Mouse (Mus musculus): ENCODE results near the gene Slc43a1. TPM values are rescaled to one million over a fixed set of nuclear protein-coding genes. Genes with fewer than 3 reads are reported as not detected.

Gene Slc43a1
- polyA plus RNA-seq, 2 experiments, result 18.5 to 25.8 TPM

- 25% methylated on average over 9 of the region's 9 CpGs for WGBS
- H3K9ac ChIP-seq (ENCODE audit: low read depth, low read length, severe bottlenecking), result no peak overlapping the region
- peak overlapping the region; percentile 80; the same call in 1 of the 2 replicates for H3K4me2 ChIP-seq (replicated peaks; ENCODE audit: low read depth, low read length, severe bottlenecking)
- no peak for DNase-seq (ENCODE audit: low spot score)
- no peaks in the 10 kb centered on the region for H3K9me3 ChIP-seq (ENCODE audit: control insufficient read depth, low read length)
- no peak overlapping the region for H3K27ac ChIP-seq (replicated peaks; ENCODE audit: low read depth, low read length)
- ATAC-seq (ENCODE audit: low FRiP score, low read depth), result no peak
- no peak overlapping the region for H3K4me3 ChIP-seq (replicated peaks; ENCODE audit: low read length)
- H3K4me1 ChIP-seq (ENCODE audit: control insufficient read depth, insufficient read depth, low read length), result peaks cover 20% of the 10 kb centered on the region
- H3K27me3 ChIP-seq (ENCODE audit: control insufficient read depth, insufficient read depth, low read length), result no peaks in the 10 kb centered on the region
- H3K36me3 ChIP-seq (ENCODE audit: control insufficient read depth, insufficient read depth, low read length), result no peaks in the 10 kb centered on the region
- no peak for TF ChIP-seq POLR2A (IDR thresholded peaks at IDR 0.05; ENCODE audit: borderline replicate concordance, extremely low read depth, insufficient read depth, insufficient read length)
These were observed 645 bp upstream of the Slc43a1 start for GRCm38 (mm10) chr2:84837817-84838592.

- Histone ChIP-seq H3K9ac (ENCODE audit: low read depth, low read length, severe bottlenecking) (peak overlapping the region; percentile 75), H3K36me3 (ENCODE audit: control insufficient read depth, insufficient read depth, low read length) (no peaks in the 10 kb centered on the region; the same call in 1 of the 2 replicates), H3K4me3 (replicated peaks; ENCODE audit: low read length) (peak overlapping the region; percentile 66), H3K9me3 (ENCODE audit: control insufficient read depth, low read length) (no peaks in the 10 kb centered on the region), H3K27me3 (ENCODE audit: control insufficient read depth, insufficient read depth, low read length) (no peaks in the 10 kb centered on the region), H3K4me2 (replicated peaks; ENCODE audit: low read depth, low read length, severe bottlenecking) (peak overlapping the region; percentile 80), H3K27ac (replicated peaks; ENCODE audit: low read depth, low read length) (peak overlapping the region; percentile 83), H3K4me1 (ENCODE audit: control insufficient read depth, insufficient read depth, low read length) (peaks cover 20% of the 10 kb centered on the region)
- no peak for TF ChIP-seq POLR2A (IDR thresholded peaks at IDR 0.05; ENCODE audit: borderline replicate concordance, extremely low read depth, insufficient read depth, insufficient read length)
- ATAC-seq (ENCODE audit: low FRiP score, low read depth) (peak; percentile 24; the same call in 1 of the 2 replicates), DNase-seq (ENCODE audit: low spot score) (peak; percentile 59)
- under 1% methylated on average over 47 of the region's 47 CpGs for WGBS
These were observed 637 bp downstream of the Slc43a1 start for GRCm38 (mm10) chr2:84838993-84839980.

DNA sequence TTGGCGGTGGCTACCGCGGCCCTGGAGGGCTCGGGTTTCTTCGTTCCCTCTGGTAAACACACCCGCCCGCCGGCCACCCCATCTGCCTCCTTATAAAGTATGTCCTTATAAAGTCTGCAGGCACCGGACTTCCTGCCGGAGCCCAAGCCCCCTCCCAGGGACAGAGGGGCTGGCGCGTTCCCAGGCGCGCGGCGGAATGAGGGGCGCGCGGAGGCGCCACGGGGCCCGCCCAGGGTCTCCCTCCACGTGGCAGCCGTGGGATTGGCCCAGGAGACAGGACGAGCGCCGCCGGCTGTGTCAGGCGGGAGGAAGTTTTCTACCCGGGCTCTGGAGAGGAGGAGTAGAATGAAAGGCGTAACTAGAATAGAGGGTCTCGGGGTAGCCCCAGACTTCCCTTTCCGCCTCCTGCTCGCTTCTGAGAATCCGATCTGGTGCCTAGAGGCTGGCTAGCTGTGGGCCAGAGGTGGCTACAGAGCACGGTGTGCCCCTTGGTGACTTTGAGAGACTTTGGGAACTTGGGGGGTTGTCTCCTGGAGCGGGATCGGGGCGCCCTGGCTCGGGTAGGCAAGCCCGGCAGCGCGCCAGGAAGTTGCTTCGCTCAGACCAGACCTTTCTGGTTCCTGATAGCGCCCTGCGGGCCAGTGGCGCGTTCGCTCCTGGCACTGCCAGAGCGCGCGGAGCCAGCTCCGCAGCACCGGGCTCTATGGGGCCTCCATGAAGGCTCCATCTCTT lies 1.5 kb downstream of the Slc43a1 start:
- peaks cover 4% of the 10 kb centered on the region for H3K36me3 ChIP-seq (ENCODE audit: control insufficient read depth, insufficient read depth, low read length)
- peak overlapping the region; percentile 66 for H3K4me3 ChIP-seq (replicated peaks; ENCODE audit: low read length)
- H3K27ac ChIP-seq (replicated peaks; ENCODE audit: low read depth, low read length), result peak overlapping the region; percentile 83
- no peaks in the 10 kb centered on the region for H3K27me3 ChIP-seq (ENCODE audit: control insufficient read depth, insufficient read depth, low read length)
- H3K4me2 ChIP-seq (replicated peaks; ENCODE audit: low read depth, low read length, severe bottlenecking), result peak overlapping the region; percentile 80
- DNase-seq (ENCODE audit: low spot score) (peak; percentile 81), ATAC-seq (ENCODE audit: low FRiP score, low read depth) (peak; percentile 89)
- no peaks in the 10 kb centered on the region for H3K9me3 ChIP-seq (ENCODE audit: control insufficient read depth, low read length)
- peak overlapping the region; percentile 75 for H3K9ac ChIP-seq (ENCODE audit: low read depth, low read length, severe bottlenecking)
- TF ChIP-seq POLR2A (IDR thresholded peaks at IDR 0.05; ENCODE audit: borderline replicate concordance, extremely low read depth, insufficient read depth, insufficient read length), result peak; percentile 55; the same call in 1 of the 2 replicates
- WGBS, result under 1% methylated on average over 54 of the region's 54 CpGs
- H3K4me1 ChIP-seq (ENCODE audit: control insufficient read depth, insufficient read depth, low read length), result peaks cover 20% of the 10 kb centered on the region

GRCm38 (mm10) chr2:84840748-84841563 lies 2.3 kb downstream of the Slc43a1 start:
- Histone ChIP-seq H3K4me3 (replicated peaks; ENCODE audit: low read length) (peak overlapping the region; percentile 66), H3K4me2 (replicated peaks; ENCODE audit: low read depth, low read length, severe bottlenecking) (peak overlapping the region; percentile 80), H3K4me1 (ENCODE audit: control insufficient read depth, insufficient read depth, low read length) (peaks cover 20% of the 10 kb centered on the region), H3K9me3 (ENCODE audit: control insufficient read depth, low read length) (no peaks in the 10 kb centered on the region), H3K9ac (ENCODE audit: low read depth, low read length, severe bottlenecking) (peak overlapping the region; percentile 75), H3K27me3 (ENCODE audit: control insufficient read depth, insufficient read depth, low read length) (no peaks in the 10 kb centered on the region), H3K36me3 (ENCODE audit: control insufficient read depth, insufficient read depth, low read length) (peaks cover 4% of the 10 kb centered on the region), H3K27ac (replicated peaks; ENCODE audit: low read depth, low read length) (peak overlapping the region; percentile 83)
- no peak for DNase-seq (ENCODE audit: low spot score)
- 6% methylated on average over 14 of the region's 17 CpGs for WGBS
- no peak for TF ChIP-seq POLR2A (IDR thresholded peaks at IDR 0.05; ENCODE audit: borderline replicate concordance, extremely low read depth, insufficient read depth, insufficient read length)
- peak; percentile 19; the same call in 1 of the 2 replicates for ATAC-seq (ENCODE audit: low FRiP score, low read depth)

Data from limb, embryonic 14.5 days (tissue).